In genomic region chr4:152038985-152039830, GRCm38 (mm10) we compare ENCODE assay signal across 8 mouse cellular contexts. TPM values are rescaled to one million over a fixed set of nuclear protein-coding genes. Genes with fewer than 3 reads are reported as not detected.
DNase-seq lines count a peak whose midpoint lies in the region; ATAC-seq and TF ChIP-seq lines count a peak whose summit lies in the region.

Gene Nol9, plus strand, starts transcription at chr4:152039321.

- H3K9ac ChIP-seq in CH12.LX (ENCODE audit: insufficient read depth, low read depth): peak within 1 kb of the TSS; percentile 82
- H3K9ac ChIP-seq in forebrain, embryonic 12.5 days: peak within 1 kb of the TSS; percentile 95
- peak within 1 kb of the TSS; percentile 95 for H3K9ac ChIP-seq in heart, postnatal 0 days (replicated peaks; ENCODE audit: low read depth, low read length)
- H3K9ac ChIP-seq in liver, embryonic 16.5 days (ENCODE audit: low read depth, low read length): peak within 1 kb of the TSS; percentile 82
- H3K9ac ChIP-seq in neural tube, embryonic 13.5 days: peak within 1 kb of the TSS; percentile 96

- H3K36me3 ChIP-seq in CH12.LX (replicated peaks in 1 of 2; ENCODE audit: control insufficient read depth in 1 of 2, insufficient read depth in 1 of 2, low read length in 1 of 2): peaks cover 20 to 35% of the 10 kb centered on the region in 2 experiments
- H3K36me3 ChIP-seq in forebrain, embryonic 12.5 days (replicated peaks): peaks cover 33% of the 10 kb centered on the region
- peaks cover 31% of the 10 kb centered on the region for H3K36me3 ChIP-seq in heart, postnatal 0 days (replicated peaks; ENCODE audit: control insufficient read depth, insufficient read depth, low read length)
- peaks cover 15% of the 10 kb centered on the region for H3K36me3 ChIP-seq in liver, embryonic 16.5 days (ENCODE audit: control insufficient read depth, insufficient read depth)
- peaks cover 33% of the 10 kb centered on the region for H3K36me3 ChIP-seq in neural tube, embryonic 13.5 days
- no peaks in the 10 kb centered on the region; the same call in 1 of the 2 replicates for H3K36me3 ChIP-seq in testis, adult 2 months (ENCODE audit: control insufficient read depth, insufficient read depth, low read length)

- under 1% methylated on average over 81 of the region's 86 CpGs for whole genome bisulfite sequencing in forebrain, embryonic 12.5 days
- WGBS in heart, postnatal 0 days: under 1% methylated on average over 86 of the region's 86 CpGs
- WGBS in liver, embryonic 16.5 days (ENCODE audit: insufficient replicate concordance): under 1% methylated on average over 85 of the region's 86 CpGs
- WGBS in neural tube, embryonic 13.5 days: under 1% methylated on average over 83 of the region's 86 CpGs

- H3K79me2 ChIP-seq in CH12.LX (replicated peaks; ENCODE audit: control insufficient read depth, extremely low read depth, insufficient read depth, poor library complexity, severe bottlenecking): peaks cover 37% of the 10 kb centered on the region

- peak; percentile 15 for TF ChIP-seq RAD21 in CH12.LX (IDR thresholded peaks at IDR 0.05; ENCODE audit: low read depth, low read length)

- DNase-seq in CH12.LX (ENCODE audit: extremely low read depth): peak; percentile 87
- peak; percentile 81 for DNase-seq in c-Kit-positive CD71-positive TER-119-negative erythroid progenitor cells, embryonic 14.5 days (ENCODE audit: low read depth)
- DNase-seq in heart, postnatal 0 days (ENCODE audit: low spot score): peak; percentile 89
- DNase-seq in kidney, postnatal 4 days: peak; percentile 95 to 97

- H3K27me3 ChIP-seq in CH12.LX (replicated peaks): no peaks in the 10 kb centered on the region
- H3K27me3 ChIP-seq in forebrain, embryonic 12.5 days: peaks cover 8% of the 10 kb centered on the region; the same call in 1 of the 2 replicates
- H3K27me3 ChIP-seq in heart, postnatal 0 days (ENCODE audit: control insufficient read depth, insufficient read depth, low read length): no peaks in the 10 kb centered on the region
- no peaks in the 10 kb centered on the region for H3K27me3 ChIP-seq in liver, embryonic 16.5 days (ENCODE audit: control insufficient read depth, insufficient read depth, low read depth, low read length)
- no peaks in the 10 kb centered on the region for H3K27me3 ChIP-seq in neural tube, embryonic 13.5 days
- no peaks in the 10 kb centered on the region for H3K27me3 ChIP-seq in testis, adult 2 months (ENCODE audit: control insufficient read depth, insufficient read depth, low read length)

- peaks cover 22 to 49% of the 10 kb centered on the region in 2 experiments for H3K4me1 ChIP-seq in CH12.LX (ENCODE audit: control insufficient read depth in 1 of 2, insufficient read depth in 2 of 2)
- H3K4me1 ChIP-seq in forebrain, embryonic 12.5 days: peaks cover 17% of the 10 kb centered on the region
- peaks cover 8% of the 10 kb centered on the region; the same call in 1 of the 2 replicates for H3K4me1 ChIP-seq in heart, postnatal 0 days (ENCODE audit: control insufficient read depth, insufficient read depth)
- H3K4me1 ChIP-seq in liver, embryonic 16.5 days (ENCODE audit: control insufficient read depth, low read depth, low read length): peaks cover 15% of the 10 kb centered on the region
- H3K4me1 ChIP-seq in neural tube, embryonic 13.5 days (replicated peaks): peaks cover 21% of the 10 kb centered on the region
- H3K4me1 ChIP-seq in testis, adult 2 months (ENCODE audit: control insufficient read depth, insufficient read depth, low read length): peaks cover 8% of the 10 kb centered on the region

- TF ChIP-seq CTCF in CH12.LX (conservative IDR thresholded peaks at IDR 0.05 in 1 of 2, IDR thresholded peaks at IDR 0.05 in 1 of 2; ENCODE audit: low read depth in 2 of 2, low read length in 2 of 2): peak; percentile 43 to 92; a peak in 3 of 4 replicates
- peak; percentile 94 for TF ChIP-seq CTCF in heart, postnatal 0 days (IDR thresholded peaks at IDR 0.05; ENCODE audit: low read depth)
- peak; percentile 87 for TF ChIP-seq CTCF in testis, adult 2 months (IDR thresholded peaks at IDR 0.05; ENCODE audit: control insufficient read depth, insufficient read depth, insufficient replicate concordance, low read depth, low read length)

- peak within 1 kb of the TSS; percentile 85 for H3K4me2 ChIP-seq in CH12.LX (ENCODE audit: insufficient read depth, low read depth, poor library complexity, severe bottlenecking)
- peak within 1 kb of the TSS; percentile 89 for H3K4me2 ChIP-seq in forebrain, embryonic 12.5 days
- H3K4me2 ChIP-seq in heart, postnatal 0 days (ENCODE audit: low read depth, low read length): peak within 1 kb of the TSS; percentile 100
- peak within 1 kb of the TSS; percentile 80 for H3K4me2 ChIP-seq in liver, embryonic 16.5 days (ENCODE audit: low read depth, low read length)
- peak within 1 kb of the TSS; percentile 98 for H3K4me2 ChIP-seq in neural tube, embryonic 13.5 days

- TF ChIP-seq EP300 in CH12.LX (IDR thresholded peaks at IDR 0.05; ENCODE audit: low read length): peak; percentile 58; the same call in 1 of the 2 replicates
- TF ChIP-seq EP300 in heart, postnatal 0 days (IDR thresholded peaks at IDR 0.05; ENCODE audit: low read depth): peak; percentile 96; the same call in 1 of the 2 replicates

- peak within 1 kb of the TSS; percentile 70 for H3K27ac ChIP-seq in CH12.LX (ENCODE audit: insufficient read depth, low read depth)
- 0 out of 2 replicates have a peak within 1 kb of the TSS, but pooled peaks have one; percentile 25 for H3K27ac ChIP-seq in forebrain, embryonic 12.5 days
- peak within 1 kb of the TSS; percentile 51; the same call in 1 of the 2 replicates for H3K27ac ChIP-seq in heart, postnatal 0 days (ENCODE audit: low read depth)
- peak within 1 kb of the TSS; percentile 26; the same call in 1 of the 2 replicates for H3K27ac ChIP-seq in liver, embryonic 16.5 days (ENCODE audit: low read length)
- H3K27ac ChIP-seq in neural tube, embryonic 13.5 days (replicated peaks): no peak within 1 kb of the TSS
- H3K27ac ChIP-seq in testis, adult 2 months (ENCODE audit: control insufficient read depth, insufficient read depth, low read depth, low read length): peak within 1 kb of the TSS; percentile 7

- in situ Hi-C loops in CH12.LX (cut with MboI; ENCODE audit: low pct_ligation_motif_present, low pct_unique_long_range_greater_than_20kb, low sequenced_read_pairs): no loop called here

- no peaks in the 10 kb centered on the region for H3K9me3 ChIP-seq in CH12.LX (replicated peaks; ENCODE audit: low read length)
- H3K9me3 ChIP-seq in forebrain, embryonic 12.5 days: no peaks in the 10 kb centered on the region
- no peaks in the 10 kb centered on the region for H3K9me3 ChIP-seq in heart, postnatal 0 days (replicated peaks; ENCODE audit: control insufficient read depth, low read length)
- no peaks in the 10 kb centered on the region for H3K9me3 ChIP-seq in liver, embryonic 16.5 days (replicated peaks; ENCODE audit: control insufficient read depth, low read length)
- no peaks in the 10 kb centered on the region for H3K9me3 ChIP-seq in neural tube, embryonic 13.5 days

- ATAC-seq in forebrain, embryonic 12.5 days (ENCODE audit: low FRiP score): peak; percentile 93
- ATAC-seq in heart, postnatal 0 days (ENCODE audit: insufficient read depth, low read depth): peak; percentile 93
- peak; percentile 89 for ATAC-seq in liver, embryonic 16.5 days (ENCODE audit: low read depth)
- peak; percentile 87 for ATAC-seq in neural tube, embryonic 13.5 days (ENCODE audit: low read depth)

- dilution Hi-C loops in CH12.LX (cut with MboI; ENCODE audit: extremely low pct_ligation_motif_present, extremely low pct_unique_long_range_greater_than_20kb, low sequenced_read_pairs): no loop called here

- H3K4me3 ChIP-seq in CH12.LX (replicated peaks in 1 of 3; ENCODE audit: low read depth in 2 of 3, low read length in 2 of 3, poor library complexity in 1 of 3): peak within 1 kb of the TSS; percentile 82 to 99 (median 99)
- H3K4me3 ChIP-seq in forebrain, embryonic 12.5 days (replicated peaks): peak within 1 kb of the TSS; percentile 100
- H3K4me3 ChIP-seq in heart, postnatal 0 days (ENCODE audit: low read depth, low read length): peak within 1 kb of the TSS; percentile 98
- H3K4me3 ChIP-seq in liver, embryonic 16.5 days (ENCODE audit: low read depth, low read length): peak within 1 kb of the TSS; percentile 91
- H3K4me3 ChIP-seq in neural tube, embryonic 13.5 days: peak within 1 kb of the TSS; percentile 99
- peak within 1 kb of the TSS; percentile 91 for H3K4me3 ChIP-seq in testis, adult 2 months (ENCODE audit: control insufficient read depth, low read depth, low read length)

- TF ChIP-seq POLR2A in CH12.LX (IDR thresholded peaks at IDR 0.05; ENCODE audit: low read depth, low read length): peak; percentile 91
- TF ChIP-seq POLR2A in testis, adult 2 months (IDR thresholded peaks at IDR 0.05; ENCODE audit: control insufficient read depth, low read depth, low read length): peak; percentile 71

TF ChIP-seq in CH12.LX, 34 proteins besides CTCF, POLR2A, EP300 and RAD21 (continues in another document):
- TF ChIP-seq MYC (IDR thresholded peaks at IDR 0.05; ENCODE audit: low read depth, low read length): peak; percentile 87
- no peak for TF ChIP-seq CHD1 (IDR thresholded peaks at IDR 0.05; ENCODE audit: low read depth, low read length)
- TF ChIP-seq PAX5 (IDR thresholded peaks at IDR 0.05; ENCODE audit: low read length): no peak
- TF ChIP-seq NELFE (IDR thresholded peaks at IDR 0.05; ENCODE audit: low read depth, low read length): peak; percentile 93
- no peak for TF ChIP-seq ZKSCAN1 (IDR thresholded peaks at IDR 0.05; ENCODE audit: borderline replicate concordance, low read depth, low read length)
- peak; percentile 88 for TF ChIP-seq MXI1 (IDR thresholded peaks at IDR 0.05; ENCODE audit: low read depth, low read length)
- peak; percentile 96 for TF ChIP-seq TCF12 (IDR thresholded peaks at IDR 0.05; ENCODE audit: low read depth, low read length)
- no peak for TF ChIP-seq USF2 (conservative IDR thresholded peaks at IDR 0.05; ENCODE audit: low read depth, low read length)
- TF ChIP-seq USF1 (IDR thresholded peaks at IDR 0.05; ENCODE audit: low read depth, low read length): no peak; the same call in 1 of the 2 replicates
- peak; percentile 60; the same call in 1 of the 2 replicates for TF ChIP-seq TBP (conservative IDR thresholded peaks at IDR 0.05; ENCODE audit: low read depth, low read length)
- TF ChIP-seq UBTF (IDR thresholded peaks at IDR 0.05; ENCODE audit: low read depth, low read length): 0 out of 2 replicates have a peak, but pooled peaks have one; percentile 16

RNA-seq across cellular contexts. Expression of gene Nol9, which starts in this region (rescaled TPM):
- total RNA-seq in CH12.LX (2012; rRNA removed): 44.8 and 53.6 TPM in 2 replicates
- 44.7 and 47.2 TPM in 2 replicates for total RNA-seq in CH12.LX (2014; rRNA removed)
- polyA plus RNA-seq in CH12.LX (2012; ENCODE audit: insufficient read length, low read depth): 54.3 and 60.5 TPM in 2 replicates
- 33.3 and 34.1 TPM in 2 replicates for polyA plus RNA-seq in forebrain, embryonic 12.5 days (2016; fragmentation: Nextera tagmentation; extraction: Ambion mirVana)
- 8.0 and 13.9 TPM in 2 replicates for total RNA-seq in heart, postnatal 0 days (2014; rRNA removed; ENCODE audit: low replicate concordance)
- 7.5 and 7.8 TPM in 2 replicates for polyA plus RNA-seq in heart, postnatal 0 days (2015; fragmentation: Nextera tagmentation; extraction: Ambion mirVana)
- polyA plus RNA-seq in liver, embryonic 16.5 days (2015; fragmentation: Nextera tagmentation; extraction: Ambion mirVana): 10.5 and 11.5 TPM in 2 replicates
- polyA plus RNA-seq in neural tube, embryonic 13.5 days (2015; fragmentation: Nextera tagmentation; extraction: Ambion mirVana): 26.4 and 27.1 TPM in 2 replicates
- 7.7 and 8.0 TPM in 2 replicates for polyA plus RNA-seq in testis, adult 2 months (2012; rRNA removed)
